Mouse (Mus musculus): ENCODE measurements around the gene Zfand2a.

The Zfand2a gene

DNA sequence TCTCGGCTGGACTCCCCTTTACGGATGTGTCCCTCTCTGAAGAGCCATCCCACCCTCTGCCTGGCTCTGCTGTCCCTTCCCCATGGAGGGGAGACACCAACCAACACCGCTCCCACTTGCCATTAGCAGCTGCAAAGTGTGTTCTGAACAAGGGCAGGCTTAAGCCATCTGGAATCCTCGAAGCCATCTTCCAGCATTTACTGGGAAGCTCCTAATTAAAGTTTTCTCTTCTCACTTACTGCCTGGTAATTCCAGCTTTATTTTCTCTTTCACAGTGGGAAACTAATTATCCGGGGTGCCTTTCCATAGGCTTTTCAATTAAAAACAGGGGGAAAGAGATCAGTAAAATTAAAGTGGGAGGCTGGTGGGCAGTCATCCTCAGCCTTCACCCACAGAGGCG lies 52.0 kb downstream of the Zfand2a start:
- no peak for DNase-seq (ENCODE audit: low spot score in 2 of 2)

DNA sequence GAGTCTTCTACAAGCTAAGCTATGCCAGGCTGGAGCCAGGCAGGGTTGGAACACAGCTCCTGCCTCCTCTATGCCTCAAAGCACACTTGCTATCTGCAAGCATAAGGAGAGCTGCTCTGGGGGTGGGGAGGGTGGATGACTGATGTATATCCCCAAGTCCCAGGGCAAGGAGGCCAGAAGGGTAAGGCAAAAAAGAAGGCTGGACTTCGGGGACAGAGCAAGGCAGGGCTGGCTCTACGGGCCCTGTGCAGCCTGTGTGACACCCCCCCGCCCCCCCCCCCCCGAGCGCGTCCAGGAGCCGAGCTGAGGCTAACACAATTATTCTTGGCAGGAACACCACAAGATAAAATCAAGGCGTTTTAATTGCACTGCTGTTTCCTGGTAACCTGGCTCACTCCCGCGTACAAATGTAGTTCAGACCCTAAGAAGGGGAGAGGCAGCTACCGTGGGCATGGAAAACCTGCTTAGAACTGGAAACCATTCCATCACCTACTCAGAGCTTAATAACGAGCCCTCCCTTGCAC lies 54.5 kb downstream of the Zfand2a start:
- DNase-seq (ENCODE audit: low spot score in 2 of 2) = peak in 1 of 2 experiments; percentile 20

DNA sequence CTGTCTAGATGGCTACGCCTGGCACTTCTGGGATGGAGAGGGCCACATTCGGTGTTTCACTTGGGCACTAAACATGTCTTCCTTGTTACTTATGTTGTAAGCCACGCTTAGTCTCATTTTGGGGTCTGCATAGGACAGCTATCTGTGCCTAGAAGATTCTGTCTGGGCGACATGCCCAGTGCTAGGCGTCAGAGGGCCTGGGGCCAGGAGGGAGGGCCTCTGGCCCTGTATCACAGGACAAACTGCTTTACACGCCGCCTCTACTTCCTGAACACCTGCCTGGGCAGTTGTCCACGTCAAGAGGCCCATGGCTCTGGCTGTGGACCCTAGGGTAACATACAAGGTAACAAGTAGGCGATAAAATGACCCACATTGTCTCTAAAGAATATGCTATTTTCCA lies 56.4 kb downstream of the Zfand2a start:
- DNase-seq (ENCODE audit: low spot score in 2 of 2) = no peak

DNA sequence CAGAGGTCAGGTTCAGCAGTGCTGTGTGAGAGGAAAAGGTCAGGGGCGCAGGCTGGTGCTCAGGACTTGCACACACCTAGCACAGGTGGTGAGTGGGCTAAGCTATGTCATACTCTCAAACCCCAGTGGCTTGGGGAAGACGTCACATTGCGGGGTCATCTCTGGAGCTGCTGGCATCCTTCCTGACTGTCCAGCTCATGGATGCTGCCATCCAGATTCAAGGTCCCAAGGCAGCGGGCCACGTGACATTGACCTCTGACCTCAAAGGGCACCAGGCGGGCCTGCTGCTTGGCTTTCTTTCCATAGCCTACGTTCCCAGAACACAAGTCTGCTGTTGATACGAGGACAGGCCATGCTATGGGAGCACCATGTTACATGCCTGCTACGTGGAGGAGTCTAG lies 57.3 kb downstream of the Zfand2a start:
- no peak for DNase-seq (ENCODE audit: low spot score in 2 of 2)

DNA sequence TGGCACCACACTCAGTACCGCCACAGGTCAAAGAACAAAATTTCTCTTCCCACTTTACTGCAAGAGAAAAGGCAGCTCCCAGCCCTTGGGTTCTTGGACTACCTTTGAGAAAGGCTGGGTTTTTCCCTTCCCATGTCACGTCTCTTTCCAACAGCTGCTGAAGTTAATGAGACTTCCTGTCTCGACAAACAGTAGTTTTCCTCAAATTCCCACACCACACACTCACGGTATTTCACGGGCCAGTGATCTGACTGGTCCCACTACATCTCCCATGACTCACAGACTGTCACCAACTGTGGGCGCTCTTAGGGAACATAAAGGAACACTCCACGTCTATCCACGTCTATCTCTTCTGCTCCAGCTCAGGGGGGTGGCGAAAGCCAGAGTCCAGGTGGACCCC lies 59.2 kb downstream of the Zfand2a start:
- no peak for DNase-seq (ENCODE audit: low spot score in 2 of 2)

DNA sequence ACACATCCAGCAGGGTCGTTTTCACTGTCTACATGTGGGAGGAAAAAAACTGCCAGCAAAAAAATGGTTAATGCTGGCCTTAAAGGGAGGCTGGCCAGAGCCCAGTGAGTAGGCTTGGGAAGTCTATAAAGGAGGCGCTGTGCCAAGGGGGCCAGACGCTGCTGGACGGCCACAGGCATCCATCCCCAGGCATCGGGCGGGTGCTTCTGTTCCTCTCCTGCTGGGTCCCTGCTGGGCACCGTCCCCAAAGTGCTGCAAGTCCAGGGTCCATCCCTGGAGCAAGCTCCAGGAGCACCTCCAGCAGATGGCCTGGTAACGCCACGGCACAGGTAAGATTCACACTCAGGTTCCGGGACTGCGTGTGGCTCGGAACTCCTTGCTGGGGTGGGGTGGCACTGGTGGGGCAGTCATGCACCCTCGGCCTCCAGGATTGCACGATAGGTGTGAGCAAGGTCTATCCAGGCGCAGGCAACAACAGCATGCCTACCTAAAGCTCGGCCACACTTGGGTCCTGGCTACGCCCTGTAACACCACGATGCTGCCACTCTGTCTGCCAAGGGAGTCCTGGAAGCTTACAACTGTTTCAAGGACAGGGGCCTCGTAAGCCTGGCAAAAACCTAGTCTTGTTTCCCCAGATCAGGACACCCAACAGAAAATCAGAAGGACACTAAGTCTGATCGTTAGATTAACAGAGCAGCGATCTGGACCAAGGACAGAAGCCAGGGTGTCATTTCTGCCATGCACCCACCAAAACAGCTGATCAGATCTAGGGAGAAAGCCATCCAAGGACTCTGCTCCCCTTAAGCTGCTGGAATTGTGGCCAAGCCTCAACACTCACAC lies 61.1 kb downstream of the Zfand2a start, which contains the start of gene Gper1:
Gene Gper1 (plus strand): TSS at position 126 of the 840 bp plus-strand sequence.
- DNase-seq (ENCODE audit: low spot score in 2 of 2) = no peak

Data from urinary bladder, adult 18-20 months (tissue).